Mouse (Mus musculus) thymus, postnatal 0 days (tissue): ENCODE measurements around the gene Sgpp1. TPM values are rescaled to one million over a fixed set of nuclear protein-coding genes. Genes with fewer than 3 reads are reported as not detected.
"Not testable (repeated sequence)": the region's sequence is repeated elsewhere in the genome, so short reads cannot be mapped to it uniquely, and the experiment has no call there.

Source experiments
- DNase-seq: peaks from one replicate; pipeline ENCODE4 v3.0.0-alpha.2; 2015; ENCODE audit warnings: low spot score
- polyA plus RNA-seq: library from polyadenylated mRNA; unstranded; fragments of >200 nt; fragmentation: Nextera tagmentation; extraction: Ambion mirVana; gene quantifications from 2 replicates; pipeline ENCODE4 v1.2.1, GENCODE M21; 2015

The Sgpp1 gene
- polyA plus RNA-seq, 1 experiment from 2014 or later: 33.5 TPM

DNA sequence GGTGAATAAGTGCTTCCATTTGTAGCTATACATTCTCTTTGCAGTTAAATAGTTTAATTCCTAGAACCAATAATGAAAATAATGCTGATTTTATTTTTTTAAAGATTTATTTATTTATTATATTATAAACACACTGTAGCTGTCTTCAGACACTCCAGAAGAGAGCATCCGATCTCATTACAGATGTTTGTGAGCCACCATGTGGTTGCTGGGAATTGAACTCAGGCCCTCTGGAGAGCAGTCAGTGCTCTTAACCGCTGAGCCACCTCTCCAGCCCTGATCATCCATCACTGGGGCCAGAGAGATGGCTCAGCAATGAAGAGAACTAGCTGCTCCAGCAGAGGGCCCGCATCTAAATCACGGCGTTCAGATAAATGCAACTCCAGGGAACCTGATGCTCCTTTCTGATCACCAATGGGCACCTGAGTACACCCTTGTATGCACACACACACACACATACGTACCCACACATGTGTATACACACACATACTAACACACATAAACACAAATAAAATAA lies 3.5 kb downstream of the Sgpp1 start:
- DNase-seq: no peak

DNA sequence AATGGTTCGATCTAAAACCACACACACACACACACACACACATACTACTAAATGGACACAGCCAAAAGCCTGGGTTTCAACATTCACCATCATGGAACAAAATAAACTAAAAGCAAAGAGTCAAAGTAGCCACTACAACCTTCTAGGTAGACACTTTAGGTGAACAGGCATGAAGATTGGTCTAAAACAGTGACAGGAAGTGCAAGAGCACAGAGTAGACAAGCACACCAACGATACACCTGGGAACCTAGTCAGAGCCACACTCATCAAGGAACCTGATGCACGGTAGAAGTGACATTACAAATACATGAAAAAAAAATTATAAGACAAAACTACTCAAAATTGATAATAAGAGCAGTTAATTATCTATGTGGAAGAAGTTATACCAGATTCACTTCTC lies 4.0 kb downstream of the Sgpp1 start:
- DNase-seq: no peak

GRCm38 (mm10) chr12:75730458-75730857 lies 5.1 kb downstream of the Sgpp1 start:
- DNase-seq: no peak

- DNase-seq: no peak
Measured at GRCm38 (mm10) chr12:75729876-75730275, 5.7 kb downstream of the Sgpp1 start.

GRCm38 (mm10) chr12:75727333-75728125 lies 8.0 kb downstream of the Sgpp1 start:
- peak; percentile 50 for DNase-seq

GRCm38 (mm10) chr12:75726349-75726861 lies 9.1 kb downstream of the Sgpp1 start:
- DNase-seq: peak; percentile 53

- no peak for DNase-seq
Measured at GRCm38 (mm10) chr12:75724621-75725324, 10.8 kb downstream of the Sgpp1 start.

GRCm38 (mm10) chr12:75723839-75724463 lies 11.6 kb downstream of the Sgpp1 start:
- DNase-seq: no peak

DNA sequence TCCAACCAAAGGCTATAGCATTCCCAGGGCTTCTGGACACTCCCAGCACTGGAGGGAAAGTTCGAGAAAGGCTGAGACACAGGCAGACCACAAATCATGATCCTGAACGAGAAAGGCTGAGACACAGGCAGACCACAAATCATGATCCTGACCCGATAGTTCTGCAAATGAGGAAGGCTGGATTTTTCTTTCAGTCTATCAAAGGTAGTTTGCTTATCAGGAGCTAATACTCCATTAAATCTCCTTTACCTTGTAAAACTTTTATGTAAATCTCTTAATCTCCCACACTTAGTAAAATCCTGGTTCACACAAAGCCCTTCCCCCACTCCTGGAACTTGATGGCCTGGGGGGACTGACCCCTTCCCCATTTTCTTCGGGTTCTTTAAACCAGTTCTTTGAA lies 13.6 kb downstream of the Sgpp1 start:
- no peak for DNase-seq

DNA sequence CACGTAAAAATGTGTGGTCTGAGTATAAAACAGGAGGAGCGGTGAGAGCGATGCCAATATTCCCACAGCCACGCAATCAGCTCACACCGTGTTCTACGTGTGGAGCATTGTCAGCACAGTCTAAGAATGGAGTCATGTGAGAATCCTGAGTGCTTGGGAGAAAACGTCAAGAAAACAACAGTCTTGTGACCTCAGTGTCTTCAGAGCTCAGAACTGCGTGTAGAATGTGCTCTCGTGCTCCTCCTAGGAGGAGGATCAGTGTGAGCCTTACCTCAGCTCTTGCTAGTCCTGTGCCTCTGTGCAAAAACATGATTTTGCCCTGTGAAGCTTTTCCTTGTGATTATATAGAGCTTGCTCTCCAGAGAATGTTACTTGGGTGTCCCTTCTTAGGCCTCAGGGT lies 14.5 kb downstream of the Sgpp1 start:
- DNase-seq: no peak

GRCm38 (mm10) chr12:75713596-75713995 lies 21.9 kb downstream of the Sgpp1 start:
- DNase-seq: no peak

GRCm38 (mm10) chr12:75712905-75713304 lies 22.6 kb downstream of the Sgpp1 start:
- not testable (repeated sequence) for DNase-seq

DNA sequence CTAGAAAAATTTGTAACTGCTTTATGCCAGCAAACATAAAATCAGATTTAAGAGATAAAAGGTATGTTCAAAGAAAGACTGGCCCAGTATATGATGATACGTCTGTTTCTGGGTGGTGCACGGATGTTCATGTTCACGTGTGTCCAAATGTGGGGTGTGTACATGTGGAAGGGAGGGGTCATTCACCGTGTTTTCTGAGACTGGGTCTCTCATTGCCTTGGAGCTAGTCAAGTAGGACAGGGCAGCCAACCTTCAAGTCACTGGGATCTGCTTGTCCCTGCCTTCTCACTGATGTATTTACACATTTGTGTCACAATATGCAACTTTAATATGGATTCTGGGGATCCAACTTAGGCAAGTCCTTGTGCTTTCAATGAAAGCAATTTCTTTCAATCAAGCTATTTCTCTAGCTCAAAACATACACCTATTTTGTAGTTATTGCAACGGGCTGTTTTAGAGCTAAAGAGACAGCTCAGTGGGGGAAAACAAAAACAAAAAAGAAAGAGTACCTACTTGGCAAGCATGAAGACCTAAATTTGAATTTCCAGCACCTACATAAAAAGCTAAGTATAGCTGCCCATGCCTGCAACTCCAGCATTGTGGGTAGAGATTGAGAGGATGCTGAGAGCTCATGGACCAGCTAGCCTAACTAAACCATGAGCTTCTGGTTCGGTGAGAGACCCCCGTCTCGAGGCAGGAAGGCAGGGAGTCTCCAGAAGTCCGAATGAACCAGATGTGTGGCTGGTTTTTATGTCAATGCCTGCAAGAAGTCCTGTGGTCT lies 24.7 kb downstream of the Sgpp1 start:
- no peak for DNase-seq

DNA sequence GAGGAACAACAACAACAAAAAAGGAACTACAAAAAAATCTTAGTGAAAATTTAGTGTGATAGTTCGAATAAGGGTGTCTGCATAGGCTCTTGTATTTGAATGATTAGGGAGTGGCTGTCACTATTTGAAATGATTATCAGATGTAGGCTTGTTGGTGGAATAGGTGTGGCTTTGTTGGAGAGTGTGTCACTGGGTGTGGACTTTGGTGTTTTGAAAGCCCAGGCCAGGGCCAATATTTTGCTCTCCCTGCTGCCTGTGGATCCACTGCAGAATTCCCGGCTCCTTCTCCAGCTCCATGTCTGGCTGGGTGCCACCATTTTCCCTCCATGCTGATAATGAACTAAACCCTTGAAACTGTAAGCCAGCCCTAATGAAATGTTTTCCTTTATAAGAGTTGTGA lies 26.0 kb downstream of the Sgpp1 start:
- no peak for DNase-seq

DNA sequence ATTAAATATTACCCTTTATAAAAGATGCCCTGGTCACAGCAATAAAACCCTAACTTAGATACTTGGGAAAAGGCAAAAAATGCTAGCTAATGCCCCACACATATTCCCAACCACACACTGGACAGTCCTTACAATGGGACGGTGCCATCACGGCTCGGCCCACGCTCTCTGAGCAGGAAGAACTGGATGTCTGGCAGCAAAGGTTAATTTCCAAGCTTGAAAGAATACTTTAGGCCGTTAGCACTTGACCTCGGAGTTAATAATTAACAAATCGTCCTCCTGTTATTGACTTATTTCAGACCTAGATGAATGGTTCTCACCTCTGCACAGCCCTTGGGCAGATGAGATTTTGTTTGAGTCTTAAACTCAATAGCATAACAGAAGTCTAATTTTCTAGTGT lies 28.9 kb downstream of the Sgpp1 start:
- DNase-seq: no peak

DNA sequence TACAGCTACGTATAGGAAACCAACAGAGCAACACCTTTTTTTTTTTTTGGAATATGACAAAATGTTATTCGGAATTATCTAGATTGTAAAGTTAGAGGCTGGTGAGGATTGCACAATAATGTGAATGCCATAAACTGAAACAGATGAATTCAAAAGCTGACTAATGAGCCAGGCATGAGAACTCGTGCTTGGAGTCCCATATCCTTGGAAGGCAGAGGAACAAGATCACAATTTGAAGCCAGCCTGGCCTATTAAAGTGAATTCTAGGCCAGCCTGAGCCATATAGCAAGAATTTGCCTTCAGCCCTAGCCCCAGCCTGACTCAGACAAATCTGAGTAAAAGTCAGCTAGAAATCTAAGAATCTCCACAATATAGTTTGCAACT lies 32.8 kb downstream of the Sgpp1 start:
- DNase-seq: no peak

GRCm38 (mm10) chr12:75702084-75702738 lies 33.3 kb downstream of the Sgpp1 start:
- DNase-seq: no peak

DNA sequence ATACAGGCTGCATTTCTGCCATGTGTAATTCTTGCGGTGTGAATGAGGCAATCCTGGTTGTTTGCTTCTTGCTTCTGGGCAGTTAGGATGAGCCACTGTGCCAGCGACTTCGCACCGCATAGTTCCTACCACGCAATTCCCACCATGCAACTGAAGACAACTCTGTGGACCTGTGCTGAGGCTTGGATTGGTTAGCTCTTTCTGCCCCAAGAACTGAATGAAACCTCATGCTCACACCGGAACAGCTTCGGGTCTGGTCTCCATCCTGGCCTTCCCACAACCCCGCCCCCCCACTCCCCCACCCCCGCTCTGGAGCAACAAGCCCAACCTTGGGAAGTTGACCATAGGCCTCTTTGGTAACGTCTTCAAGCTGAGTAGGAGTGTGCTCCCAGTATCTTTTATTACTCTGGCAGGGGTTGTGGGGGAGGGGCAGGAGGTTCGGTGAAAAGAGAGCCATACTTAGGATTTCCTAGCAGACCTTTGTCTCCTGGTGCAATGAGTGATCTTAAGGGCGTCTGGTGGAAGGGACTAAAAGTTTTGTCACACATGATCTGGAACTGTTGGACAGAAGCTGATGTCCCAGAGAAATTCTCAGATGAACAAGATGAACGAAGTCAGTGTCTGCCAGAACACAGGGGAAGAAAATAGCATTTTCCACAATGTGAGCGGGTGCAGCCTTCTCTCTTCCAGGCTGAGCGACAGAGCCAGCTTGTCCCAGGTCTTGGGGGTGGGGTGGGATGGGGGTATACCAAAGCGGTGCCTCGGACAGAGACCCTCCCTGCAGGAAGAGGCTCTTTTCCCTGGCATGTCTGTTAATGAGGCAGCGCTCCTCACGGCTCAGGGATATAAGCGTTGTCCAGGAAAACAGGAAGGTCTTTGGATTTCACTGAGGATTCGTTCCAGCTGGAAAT lies 34.1 kb downstream of the Sgpp1 start:
- DNase-seq: no peak

DNA sequence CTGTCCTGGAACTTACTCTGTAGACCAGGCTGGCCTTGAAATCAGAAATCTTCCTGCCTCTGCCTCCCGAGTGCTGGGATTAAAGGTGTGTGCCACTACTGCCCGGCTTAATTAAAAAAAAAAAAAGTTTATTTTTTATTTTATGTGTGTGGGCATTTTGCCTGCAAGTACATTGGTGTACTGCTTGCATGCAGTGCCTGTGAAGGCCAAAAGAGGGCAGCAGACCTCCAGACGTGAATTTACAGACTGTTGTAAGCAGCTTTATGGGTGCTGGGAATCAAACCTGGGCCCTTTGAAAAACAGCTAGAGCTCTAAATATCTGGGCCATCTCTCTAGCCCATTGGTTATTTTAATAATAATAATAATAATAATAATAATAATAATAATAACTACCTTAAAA lies 36.8 kb downstream of the Sgpp1 start:
- DNase-seq: no peak

GRCm38 (mm10) chr12:75695845-75696244 lies 39.7 kb downstream of the Sgpp1 start:
- DNase-seq: not testable (repeated sequence)
